Mouse (Mus musculus) myocyte (in vitro differentiated cells): ENCODE measurements at regions not wholly inside any gene's neighbourhood (a gene's known extent, or its start where the extent isn't known, plus 50 kb on each side); places are given as distances from the start of the nearest gene placed in this dataset.

Experiments
- POLR2A ChIP-seq: IDR thresholded peaks from one replicate; pipeline ENCODE4 v1.6.1; 2011; ENCODE audit warnings: low read depth, mild to moderate bottlenecking, control low read depth, moderate library complexity; ENCODE audit not compliant: insufficient read length
- USF1 ChIP-seq: IDR thresholded peaks from one replicate; pipeline ENCODE4 v1.6.1; 2011; ENCODE audit warnings: low read depth, mild to moderate bottlenecking, control low read depth, moderate library complexity

DNA sequence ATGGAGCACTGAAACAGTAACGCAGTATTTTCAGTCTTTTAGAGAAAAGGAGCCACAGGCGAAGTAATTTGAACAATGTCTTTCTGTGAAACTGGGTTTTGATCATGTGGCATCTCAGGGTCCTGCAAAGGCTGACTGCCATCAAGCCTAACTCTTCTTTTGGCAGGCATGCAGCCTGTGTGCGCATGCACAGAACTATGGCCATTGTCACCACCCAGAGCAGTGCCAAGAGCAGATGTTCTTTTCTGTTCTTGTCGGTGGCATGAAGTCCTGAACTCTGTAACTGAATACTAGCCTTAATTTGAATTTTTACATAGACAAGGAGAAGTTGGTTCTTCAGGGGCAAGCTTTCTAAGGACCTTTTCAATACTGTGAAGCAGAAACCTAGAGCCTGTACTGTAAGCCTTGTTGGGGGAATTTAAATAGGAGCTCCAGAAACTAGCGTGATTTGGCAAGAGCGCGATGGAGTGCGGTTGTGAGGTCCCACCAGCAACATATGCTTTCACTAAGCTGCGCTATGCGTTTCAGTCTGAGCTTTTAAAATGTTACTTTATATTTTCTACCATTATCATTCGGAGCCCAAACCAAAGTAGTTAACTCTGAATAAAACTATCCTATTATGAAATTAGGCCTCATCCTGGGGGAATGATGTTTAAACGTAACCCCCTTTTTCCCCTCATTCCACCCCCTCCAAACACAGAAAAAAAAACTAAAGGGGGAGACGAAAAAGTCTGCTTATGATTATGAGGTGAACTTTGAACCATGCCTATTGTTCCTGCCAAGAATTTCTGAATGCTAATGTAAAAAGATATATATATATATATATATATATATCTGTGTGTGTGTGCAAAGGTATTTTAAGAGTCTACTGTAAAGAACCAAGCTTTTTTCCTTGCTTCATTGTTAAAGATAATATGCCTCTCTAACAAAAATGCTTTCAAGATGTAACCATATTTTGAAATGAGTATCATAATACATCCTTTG lies 606.3 kb downstream of the Nfib start:
- TF ChIP-seq POLR2A (no peak), USF1 (no peak)
